ENCODE assay signal across 8 mouse cellular contexts in genomic region chr5:100643253-100643990, GRCm38 (mm10). TPM values are rescaled to one million over a fixed set of nuclear protein-coding genes. Genes with fewer than 3 reads are reported as not detected.
DNase-seq lines count a peak whose midpoint lies in the region; ATAC-seq lines count a peak whose summit lies in the region.

No protein-coding gene starts in this region.

- no peak overlapping the region for H3K4me3 ChIP-seq in kidney, embryonic 14.5 days (ENCODE audit: low read length)
- H3K4me3 ChIP-seq in intestine, embryonic 15.5 days (replicated peaks): no peak overlapping the region
- no peak overlapping the region for H3K4me3 ChIP-seq in hindbrain, embryonic 10.5 days

- H3K9ac ChIP-seq in kidney, embryonic 14.5 days (ENCODE audit: low read depth, low read length): no peak overlapping the region
- no peak overlapping the region for H3K9ac ChIP-seq in intestine, embryonic 15.5 days

- WGBS in kidney, embryonic 14.5 days: 75% methylated on average over 12 of the region's 12 CpGs
- WGBS in intestine, embryonic 15.5 days: 59% methylated on average over 12 of the region's 12 CpGs
- WGBS in hindbrain, embryonic 10.5 days: 87% methylated on average over 12 of the region's 12 CpGs

- H3K4me1 ChIP-seq in kidney, embryonic 14.5 days (ENCODE audit: control insufficient read depth, insufficient read depth, low read length): 0 out of 2 replicates have a peak, but pooled peaks cover under 1% of the 10 kb centered on the region
- H3K4me1 ChIP-seq in intestine, embryonic 15.5 days (replicated peaks): 0 out of 2 replicates have a peak, but pooled peaks cover 12% of the 10 kb centered on the region
- peaks cover 2% of the 10 kb centered on the region; the same call in 1 of the 2 replicates for H3K4me1 ChIP-seq in hindbrain, embryonic 10.5 days (replicated peaks)

- no peak for ATAC-seq in kidney, embryonic 14.5 days (ENCODE audit: low FRiP score, low TSS enrichment)
- ATAC-seq in intestine, embryonic 15.5 days: 0 out of 2 replicates have a peak, but pooled peaks have one; percentile 0
- ATAC-seq in monocyte, adult 5-6 weeks (replicated peaks; ENCODE audit: insufficient number of reproducible peaks, low FRiP score, low TSS enrichment, poor library complexity, severe bottlenecking): 0 out of 2 replicates have a peak, but pooled peaks have one; percentile 11

- H3K4me2 ChIP-seq in kidney, embryonic 14.5 days (replicated peaks; ENCODE audit: low read depth, low read length): no peak overlapping the region
- peak overlapping the region; percentile 28; the same call in 1 of the 2 replicates for H3K4me2 ChIP-seq in intestine, embryonic 15.5 days (replicated peaks)

- H3K27me3 ChIP-seq in kidney, embryonic 14.5 days (ENCODE audit: control insufficient read depth, insufficient read depth, low read length): no peaks in the 10 kb centered on the region
- no peaks in the 10 kb centered on the region for H3K27me3 ChIP-seq in intestine, embryonic 15.5 days (replicated peaks)
- no peaks in the 10 kb centered on the region for H3K27me3 ChIP-seq in hindbrain, embryonic 10.5 days (ENCODE audit: insufficient read depth, poor library complexity, severe bottlenecking)

- H3K27ac ChIP-seq in kidney, embryonic 14.5 days (ENCODE audit: low read depth, low read length): no peak overlapping the region
- peak overlapping the region; percentile 72 for H3K27ac ChIP-seq in intestine, embryonic 15.5 days
- no peak overlapping the region for H3K27ac ChIP-seq in hindbrain, embryonic 10.5 days

- no peaks in the 10 kb centered on the region for H3K9me3 ChIP-seq in kidney, embryonic 14.5 days (ENCODE audit: control insufficient read depth, low read length)
- H3K9me3 ChIP-seq in intestine, embryonic 15.5 days: no peaks in the 10 kb centered on the region
- no peaks in the 10 kb centered on the region for H3K9me3 ChIP-seq in hindbrain, embryonic 10.5 days

- DNase-seq in kidney, adult 18-20 months: peak; percentile 46
- peak; percentile 24 to 29 for DNase-seq in CD8-positive naive resting alpha-beta T cell, adult 2 months (ENCODE audit: low read depth in 2 of 2, low spot score in 2 of 2)
- peak; percentile 85 to 90 for DNase-seq in cerebellum, postnatal 10 days
- DNase-seq in urinary bladder, postnatal 10 days (ENCODE audit: low spot score): no peak
- DNase-seq in hindbrain, embryonic 10.5 days (ENCODE audit: low spot score): no peak

- H3K36me3 ChIP-seq in kidney, embryonic 14.5 days (ENCODE audit: control insufficient read depth, insufficient read depth, low read length): no peaks in the 10 kb centered on the region
- no peaks in the 10 kb centered on the region for H3K36me3 ChIP-seq in intestine, embryonic 15.5 days
- H3K36me3 ChIP-seq in hindbrain, embryonic 10.5 days: no peaks in the 10 kb centered on the region

RNA-seq across cellular contexts. Expression of gene Coq2, which starts 31.5 kb away (rescaled TPM):
- 62.0 and 76.4 TPM in 2 replicates for polyA plus RNA-seq in kidney, embryonic 14.5 days (2014; fragmentation: Nextera tagmentation; extraction: Ambion mirVana)
- polyA plus RNA-seq in intestine, embryonic 15.5 days (2015; fragmentation: Nextera tagmentation; extraction: Ambion mirVana): 67.6 and 70.5 TPM in 2 replicates
- 35.1 to 44.1 TPM (median 40.2 TPM) in 3 replicates for total RNA-seq in monocyte, adult 5-6 weeks (2017)
- polyA plus RNA-seq in hindbrain, embryonic 10.5 days (2016; fragmentation: Nextera tagmentation; extraction: Ambion mirVana): 49.6 and 56.0 TPM in 2 replicates

Comparison
In these comparisons a context has a peak if more than half of its experiments do, and no peak if none do; other contexts are left out.
1. DNase-seq: peak in kidney, adult 18-20 months (single experiment), CD8-positive naive resting alpha-beta T cell, adult 2 months (2 of 2) and cerebellum, postnatal 10 days (2 of 2); none in urinary bladder, postnatal 10 days (single experiment) and hindbrain, embryonic 10.5 days (single experiment).